Mouse (Mus musculus): ENCODE data around the gene Rab33b. TPM values are rescaled to one million over a fixed set of nuclear protein-coding genes. Genes with fewer than 3 reads are reported as not detected.

Gene Rab33b
- polyA plus RNA-seq, 1 experiment, result 12.3 TPM

DNA sequence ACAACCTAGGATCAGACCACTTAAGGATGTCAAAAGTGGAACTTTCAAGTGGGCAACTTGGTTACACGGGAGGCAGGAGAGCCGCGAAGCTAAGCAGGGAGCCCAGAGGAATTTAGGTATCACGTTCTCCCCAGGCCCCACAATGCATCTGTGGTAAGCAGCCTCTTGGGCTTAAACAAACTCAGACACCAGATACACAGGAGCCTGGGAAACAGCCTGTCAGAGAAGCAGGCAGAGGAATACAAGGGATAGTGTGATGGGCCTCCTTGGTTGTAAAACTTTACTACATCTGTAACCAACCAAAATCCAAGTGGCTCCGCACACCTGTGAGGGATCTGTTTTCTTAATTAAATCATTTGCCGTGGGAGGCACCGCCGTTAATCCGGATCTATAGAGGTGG is 50.3 kb downstream of the Rab33b start:
- Histone ChIP-seq H3K4me3 (replicated peaks; ENCODE audit: control insufficient read depth, low read depth, low read length) (no peak overlapping the region), H3K4me1 (ENCODE audit: control insufficient read depth, insufficient read depth, low read length) (no peaks in the 10 kb centered on the region), H3K27ac (ENCODE audit: control insufficient read depth, insufficient read depth, low read depth, low read length, poor library complexity) (no peak overlapping the region)
- TF ChIP-seq POLR2A (IDR thresholded peaks at IDR 0.05; ENCODE audit: borderline replicate concordance, control insufficient read depth, low read depth, low read length) (no peak), CTCF (IDR thresholded peaks at IDR 0.05; ENCODE audit: control insufficient read depth, insufficient read depth, low read length) (no peak)
- WGBS, result 91% methylated on average over 9 of the region's 9 CpGs

DNA sequence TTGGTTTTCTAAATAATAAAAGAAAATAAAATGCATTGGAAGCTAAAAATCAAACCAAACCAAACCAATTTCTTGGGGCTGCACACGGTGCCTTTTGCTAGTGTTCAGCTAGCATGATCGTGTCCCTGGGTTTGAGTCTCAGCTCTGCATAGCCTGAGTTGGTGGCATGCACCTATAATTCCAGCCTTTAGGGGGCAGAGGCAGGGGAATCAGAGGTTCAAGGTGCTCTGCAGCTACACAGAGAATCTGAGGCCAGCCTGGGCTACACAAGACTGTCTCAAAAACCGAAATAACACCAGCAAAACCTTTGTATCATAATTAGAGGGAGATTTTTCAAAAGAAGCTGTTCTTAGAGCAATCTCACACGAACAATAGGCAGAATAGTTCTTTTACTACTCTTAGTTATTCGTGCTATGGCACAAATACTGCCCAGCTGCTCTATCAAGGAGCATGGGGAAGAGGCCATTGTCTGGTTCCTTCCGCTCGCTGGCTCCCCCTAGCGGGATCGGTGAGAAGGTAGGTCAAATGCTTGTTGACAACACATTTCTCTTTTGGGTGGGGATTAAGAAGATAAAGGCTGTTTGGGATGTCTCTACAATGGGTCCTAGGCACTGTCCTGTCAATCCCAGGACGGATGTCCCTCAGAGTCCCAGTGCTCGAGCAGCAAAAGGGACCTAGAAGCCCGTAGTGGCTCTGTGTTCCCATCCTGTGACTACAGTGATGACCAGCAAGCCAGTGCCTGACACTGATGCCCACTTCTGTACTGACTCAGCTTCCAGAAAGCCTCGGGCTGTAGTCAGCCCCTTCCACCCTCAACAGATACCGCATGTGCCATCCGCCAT is 56.1 kb downstream of the Rab33b start:
- H3K4me3 ChIP-seq (replicated peaks; ENCODE audit: control insufficient read depth, low read depth, low read length), result no peak overlapping the region
- WGBS, result 50% methylated on average over 15 of the region's 15 CpGs
- H3K4me1 ChIP-seq (ENCODE audit: control insufficient read depth, insufficient read depth, low read length), result no peaks in the 10 kb centered on the region
- TF ChIP-seq POLR2A (IDR thresholded peaks at IDR 0.05; ENCODE audit: borderline replicate concordance, control insufficient read depth, low read depth, low read length) (no peak), CTCF (IDR thresholded peaks at IDR 0.05; ENCODE audit: control insufficient read depth, insufficient read depth, low read length) (peak; percentile 91)
- no peak overlapping the region for H3K27ac ChIP-seq (ENCODE audit: control insufficient read depth, insufficient read depth, low read depth, low read length, poor library complexity)

DNA sequence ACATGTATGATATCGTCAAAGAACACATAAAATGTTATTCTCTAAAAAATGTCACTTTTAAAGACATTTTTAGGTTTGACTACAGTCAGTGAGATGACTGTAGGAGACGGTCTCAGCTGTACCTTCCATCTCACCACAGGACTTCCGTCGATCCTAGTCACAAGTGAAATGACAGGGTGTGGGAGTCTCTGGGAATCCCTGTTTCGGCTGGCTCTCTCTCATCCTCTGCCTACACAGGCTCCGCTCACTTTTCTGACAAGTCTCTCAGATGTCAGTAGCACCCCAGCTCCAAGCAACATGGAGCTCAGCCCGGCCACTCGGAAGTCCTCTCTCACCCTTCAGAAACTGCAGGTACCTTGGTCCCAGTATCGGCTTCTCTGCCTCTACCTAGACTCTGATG is 56.9 kb downstream of the Rab33b start:
- WGBS, result 84% methylated on average over 9 of the region's 9 CpGs
- H3K27ac ChIP-seq (ENCODE audit: control insufficient read depth, insufficient read depth, low read depth, low read length, poor library complexity), result no peak overlapping the region
- H3K4me3 ChIP-seq (replicated peaks; ENCODE audit: control insufficient read depth, low read depth, low read length), result no peak overlapping the region
- TF ChIP-seq CTCF (IDR thresholded peaks at IDR 0.05; ENCODE audit: control insufficient read depth, insufficient read depth, low read length) (no peak), POLR2A (IDR thresholded peaks at IDR 0.05; ENCODE audit: borderline replicate concordance, control insufficient read depth, low read depth, low read length) (no peak)
- H3K4me1 ChIP-seq (ENCODE audit: control insufficient read depth, insufficient read depth, low read length), result no peaks in the 10 kb centered on the region

DNA sequence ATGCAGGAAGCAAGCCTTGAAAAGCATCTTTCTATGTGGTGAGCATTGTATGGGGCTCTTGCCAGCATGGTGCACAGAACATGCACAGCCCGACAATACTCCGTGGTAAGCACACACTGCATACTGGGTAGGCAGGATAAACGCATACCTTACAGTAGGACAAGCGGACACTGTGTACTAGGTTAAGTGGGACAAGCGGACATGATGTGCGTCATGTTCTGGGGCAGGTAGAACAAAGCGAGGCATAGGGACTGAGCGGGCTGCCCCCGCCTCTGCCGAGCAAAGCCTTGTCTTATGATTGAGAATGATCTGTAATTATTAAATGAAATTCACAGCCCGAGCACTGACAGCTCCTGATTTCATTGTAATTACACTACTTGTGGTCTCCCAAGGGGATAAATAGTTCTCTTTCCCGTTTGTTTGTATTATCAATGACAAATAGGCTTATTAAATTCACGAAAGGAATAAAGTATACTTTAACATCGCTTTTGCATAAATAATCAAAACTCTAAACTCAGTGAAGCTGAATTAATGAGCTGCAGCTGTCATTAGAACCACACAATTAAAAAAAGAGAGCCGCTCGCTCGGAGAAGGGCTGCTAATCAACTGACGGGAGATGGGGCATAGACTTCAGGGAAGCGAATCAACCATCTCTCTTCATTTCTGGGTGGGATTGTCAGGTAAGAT is 60.9 kb downstream of the Rab33b start:
- Histone ChIP-seq H3K4me1 (ENCODE audit: control insufficient read depth, insufficient read depth, low read length) (no peaks in the 10 kb centered on the region), H3K4me3 (replicated peaks; ENCODE audit: control insufficient read depth, low read depth, low read length) (no peak overlapping the region), H3K27ac (ENCODE audit: control insufficient read depth, insufficient read depth, low read depth, low read length, poor library complexity) (no peak overlapping the region)
- WGBS, result 89% methylated on average over 19 of the region's 19 CpGs
- TF ChIP-seq CTCF (IDR thresholded peaks at IDR 0.05; ENCODE audit: control insufficient read depth, insufficient read depth, low read length), result no peak
- no peak for TF ChIP-seq POLR2A (IDR thresholded peaks at IDR 0.05; ENCODE audit: borderline replicate concordance, control insufficient read depth, low read depth, low read length)

Other genes starting within 250 kb of the Rab33b start
- gene Elf2, start 143.3 kb upstream of the Rab33b start, polyA plus RNA-seq (2011; ENCODE audit: insufficient read depth, insufficient read length, low replicate concordance, missing spikeins), result 27.6 and 28.7 TPM in 2 replicates
- not detected in 2 replicates for gene Mgarp, start 87.2 kb upstream of the Rab33b start, polyA plus RNA-seq (2011; ENCODE audit: insufficient read depth, insufficient read length, low replicate concordance, missing spikeins)
- gene Ndufc1, start 74.9 kb upstream of the Rab33b start, polyA plus RNA-seq (2011; ENCODE audit: insufficient read depth, insufficient read length, low replicate concordance, missing spikeins), result 72.8 and 74.8 TPM in 2 replicates
- 52.3 and 83.8 TPM in 2 replicates for gene Naa15, start 68.8 kb upstream of the Rab33b start, polyA plus RNA-seq (2011; ENCODE audit: insufficient read depth, insufficient read length, low replicate concordance, missing spikeins)
- 5.5 and 12.0 TPM in 2 replicates for gene Setd7, start 77.0 kb downstream of the Rab33b start, polyA plus RNA-seq (2011; ENCODE audit: insufficient read depth, insufficient read length, low replicate concordance, missing spikeins)
- gene Mgst2, start 176.4 kb downstream of the Rab33b start, polyA plus RNA-seq (2011; ENCODE audit: insufficient read depth, insufficient read length, low replicate concordance, missing spikeins), result 28.6 and 134 TPM in 2 replicates